Mouse (Mus musculus) heart, embryonic 16.5 days (tissue): Measurements from ENCODE around the gene Btbd10. TPM values are rescaled to one million over a fixed set of nuclear protein-coding genes. Genes with fewer than 3 reads are reported as not detected.

Experiments used
- polyA plus RNA-seq: library from polyadenylated mRNA; unstranded; fragments of >200 nt; fragmentation: Nextera tagmentation; extraction: Ambion mirVana; gene quantifications from 2 replicates; pipeline ENCODE4 v1.2.1, GENCODE M21; 2015

Gene Btbd10
- polyA plus RNA-seq, 1 experiment from 2014 or later: 24.3 TPM

Other genes starting within 250 kb of the Btbd10 start
- gene Arntl, start 161.9 kb downstream of the Btbd10 start, polyA plus RNA-seq: 11.0 and 12.4 TPM in 2 replicates
- 5.7 and 23.7 TPM in 2 replicates for gene Pth, start 19.2 kb upstream of the Btbd10 start, polyA plus RNA-seq
- gene Far1, start 144.4 kb upstream of the Btbd10 start, polyA plus RNA-seq: 43.4 and 47.2 TPM in 2 replicates